Mouse (Mus musculus) forebrain, embryonic 11.5 days (tissue): ENCODE data around the gene Nsun7. TPM values are rescaled to one million over a fixed set of nuclear protein-coding genes. Genes with fewer than 3 reads are reported as not detected.

Source experiments
- ATAC-seq: fragments of 200-750 bp; cut with Nextera tagmentation; replicated peaks from 2 replicates; pipeline ENCODE4 v1.8.0; 2017; ENCODE audit warnings: moderate TSS enrichment; ENCODE audit not compliant: low FRiP score
- DNase-seq: peaks from one replicate; pipeline ENCODE4 v3.0.0-alpha.2; 2017; ENCODE audit warnings: low spot score
- H3K27ac ChIP-seq: fragments of 300-500 bp; sonication (generic); 2 replicates; pipeline ENCODE4 v1.5.1; 2014; ENCODE audit warnings: low read depth, low read length
- H3K27me3 ChIP-seq: fragments of 300-500 bp; sonication (generic); 2 replicates; pipeline ENCODE4 v1.6.1; 2014; ENCODE audit warnings: mild to moderate bottlenecking, low read length, mixed read lengths; ENCODE audit not compliant: control insufficient read depth, insufficient read depth
- H3K36me3 ChIP-seq: fragments of 300-500 bp; sonication (generic); 2 replicates; pipeline ENCODE4 v1.6.1; 2014; ENCODE audit warnings: mild to moderate bottlenecking, low read length, moderate library complexity, mixed read lengths; ENCODE audit not compliant: control insufficient read depth, insufficient read depth
- H3K4me1 ChIP-seq: fragments of 300-500 bp; sonication (generic); replicated peaks from 2 replicates; pipeline ENCODE4 v1.6.1; 2014; ENCODE audit warnings: low read length, mixed read lengths; ENCODE audit not compliant: control insufficient read depth, insufficient read depth
- H3K4me2 ChIP-seq: fragments of 300-500 bp; sonication (generic); 2 replicates; pipeline ENCODE4 v1.6.1; 2014; ENCODE audit warnings: low read depth, mild to moderate bottlenecking, low read length, moderate library complexity, mixed read lengths; ENCODE audit not compliant: severe bottlenecking
- H3K4me3 ChIP-seq: fragments of 300-500 bp; sonication (generic); 2 replicates; pipeline ENCODE4 v1.5.1; 2014; ENCODE audit warnings: low read depth, low read length
- H3K9ac ChIP-seq: fragments of 300-500 bp; sonication (generic); 2 replicates; pipeline ENCODE4 v1.6.1; 2014; ENCODE audit warnings: low read length
- H3K9me3 ChIP-seq: fragments of 300-500 bp; sonication (generic); 2 replicates; pipeline ENCODE4 v1.6.1; 2016; ENCODE audit warnings: low read length, mixed read lengths; ENCODE audit not compliant: control insufficient read depth
- WGBS: fragments of 180-500 bp; shearing (Covaris S2); extraction: QIAGEN DNeasy Blood & Tissue Kit; methylation state at CpG from one replicate; pipeline ENCODE4 v1.1.7; 2014; 5-methylcytosine and 5-hydroxymethylcytosine counted together
- polyA plus RNA-seq: library from polyadenylated mRNA; unstranded; fragments of >200 nt; fragmentation: Nextera tagmentation; extraction: Ambion mirVana; gene quantifications from 2 replicates; pipeline ENCODE4 v1.2.1, GENCODE M21; 2014

Gene Nsun7
- 0.79 and 1.1 TPM in 2 replicates for polyA plus RNA-seq

GRCm38 (mm10) chr5:66259756-66260448 lies at the start of gene Nsun7:
TSS of gene Nsun7 (plus strand) at chr5:66259897.
- H3K4me2 ChIP-seq, result peak within 1 kb of the TSS; percentile 92
- ATAC-seq, result peak; percentile 90
- no peaks in the 10 kb centered on the region for H3K9me3 ChIP-seq
- no peak within 1 kb of the TSS for H3K27ac ChIP-seq
- no peaks in the 10 kb centered on the region for H3K36me3 ChIP-seq
- H3K4me3 ChIP-seq, result peak within 1 kb of the TSS; percentile 61
- DNase-seq, result peak; percentile 89
- 0 out of 2 replicates have a peak, but pooled peaks cover 2% of the 10 kb centered on the region for H3K4me1 ChIP-seq
- 1% methylated on average over 44 of the region's 44 CpGs for WGBS
- peak within 1 kb of the TSS; percentile 80 for H3K9ac ChIP-seq
- H3K27me3 ChIP-seq, result no peaks in the 10 kb centered on the region

- Histone ChIP-seq H3K27ac (no peak overlapping the region), H3K9ac (no peak overlapping the region), H3K27me3 (no peaks in the 10 kb centered on the region), H3K9me3 (no peaks in the 10 kb centered on the region), H3K4me2 (no peak overlapping the region), H3K4me3 (no peak overlapping the region), H3K4me1 (peaks cover 3% of the 10 kb centered on the region; the same call in 1 of the 2 replicates), H3K36me3 (no peaks in the 10 kb centered on the region)
- 58% methylated on average over 7 of the region's 7 CpGs for WGBS
- ATAC-seq, result no peak
- no peak for DNase-seq
These were observed 45.2 kb upstream of the Nsun7 start for GRCm38 (mm10) chr5:66214395-66214935.

- no peak overlapping the region for H3K27ac ChIP-seq
- no peaks in the 10 kb centered on the region for H3K9me3 ChIP-seq
- H3K4me3 ChIP-seq, result no peak overlapping the region
- no peaks in the 10 kb centered on the region for H3K36me3 ChIP-seq
- no peaks in the 10 kb centered on the region for H3K27me3 ChIP-seq
- no peak for DNase-seq
- H3K9ac ChIP-seq, result no peak overlapping the region
- ATAC-seq, result no peak
- H3K4me1 ChIP-seq, result peaks cover 3% of the 10 kb centered on the region; the same call in 1 of the 2 replicates
- 72% methylated on average over 10 of the region's 10 CpGs for WGBS
- no peak overlapping the region for H3K4me2 ChIP-seq
These were observed 44.0 kb upstream of the Nsun7 start for GRCm38 (mm10) chr5:66215569-66216277.

GRCm38 (mm10) chr5:66219692-66220091 lies 40.0 kb upstream of the Nsun7 start:
- H3K27ac ChIP-seq, result no peak overlapping the region
- no peak overlapping the region for H3K4me3 ChIP-seq
- no peaks in the 10 kb centered on the region for H3K9me3 ChIP-seq
- WGBS, result 79% methylated on average over 6 of the region's 6 CpGs
- no peak overlapping the region for H3K9ac ChIP-seq
- DNase-seq (no peak), ATAC-seq (no peak)
- H3K27me3 ChIP-seq, result no peaks in the 10 kb centered on the region
- peaks cover 3% of the 10 kb centered on the region; the same call in 1 of the 2 replicates for H3K4me1 ChIP-seq
- H3K4me2 ChIP-seq, result no peak overlapping the region
- H3K36me3 ChIP-seq, result no peaks in the 10 kb centered on the region

- Histone ChIP-seq H3K4me1 (peaks cover 3% of the 10 kb centered on the region; the same call in 1 of the 2 replicates), H3K27ac (no peak overlapping the region), H3K36me3 (no peaks in the 10 kb centered on the region), H3K4me3 (no peak overlapping the region), H3K9me3 (no peaks in the 10 kb centered on the region), H3K9ac (no peak overlapping the region), H3K27me3 (no peaks in the 10 kb centered on the region), H3K4me2 (no peak overlapping the region)
- DNase-seq (no peak), ATAC-seq (no peak)
- whole genome bisulfite sequencing, result 87% methylated on average over 9 of the region's 9 CpGs
These were observed 39.1 kb upstream of the Nsun7 start for GRCm38 (mm10) chr5:66220620-66221019.

- H3K4me1 ChIP-seq, result peaks cover 3% of the 10 kb centered on the region; the same call in 1 of the 2 replicates
- WGBS, result 95% methylated on average over 15 of the region's 15 CpGs
- H3K9me3 ChIP-seq, result no peaks in the 10 kb centered on the region
- no peak overlapping the region for H3K4me2 ChIP-seq
- no peaks in the 10 kb centered on the region for H3K36me3 ChIP-seq
- DNase-seq (no peak), ATAC-seq (no peak)
- no peak overlapping the region for H3K4me3 ChIP-seq
- no peaks in the 10 kb centered on the region for H3K27me3 ChIP-seq
- no peak overlapping the region for H3K9ac ChIP-seq
- no peak overlapping the region for H3K27ac ChIP-seq
These were observed 36.8 kb upstream of the Nsun7 start for GRCm38 (mm10) chr5:66222916-66223315.

- no peaks in the 10 kb centered on the region for H3K36me3 ChIP-seq
- H3K9me3 ChIP-seq, result no peaks in the 10 kb centered on the region
- no peak overlapping the region for H3K9ac ChIP-seq
- DNase-seq (no peak), ATAC-seq (no peak)
- 90% methylated on average over 7 of the region's 7 CpGs for WGBS
- no peaks in the 10 kb centered on the region for H3K27me3 ChIP-seq
- no peak overlapping the region for H3K4me3 ChIP-seq
- H3K4me1 ChIP-seq, result no peaks in the 10 kb centered on the region
- no peak overlapping the region for H3K27ac ChIP-seq
- no peak overlapping the region for H3K4me2 ChIP-seq
These were observed 33.2 kb upstream of the Nsun7 start for GRCm38 (mm10) chr5:66226526-66226925.

- H3K4me3 ChIP-seq, result no peak overlapping the region
- DNase-seq (no peak), ATAC-seq (no peak)
- no peaks in the 10 kb centered on the region for H3K4me1 ChIP-seq
- H3K4me2 ChIP-seq, result no peak overlapping the region
- no peaks in the 10 kb centered on the region for H3K27me3 ChIP-seq
- no peaks in the 10 kb centered on the region for H3K9me3 ChIP-seq
- no peak overlapping the region for H3K27ac ChIP-seq
- WGBS, result 86% methylated on average over 8 of the region's 8 CpGs
- no peaks in the 10 kb centered on the region for H3K36me3 ChIP-seq
- H3K9ac ChIP-seq, result no peak overlapping the region
These were observed 27.9 kb upstream of the Nsun7 start for GRCm38 (mm10) chr5:66231660-66232269.
